Mouse (Mus musculus) midbrain, embryonic 13.5 days (tissue): ENCODE measurements around the gene Ppa1. TPM values are rescaled to one million over a fixed set of nuclear protein-coding genes. Genes with fewer than 3 reads are reported as not detected.

Source experiments
- ATAC-seq: fragments of 200-750 bp; cut with Nextera tagmentation; 2 replicates; pipeline ENCODE4 v1.8.0; 2017; ENCODE audit warnings: mild to moderate bottlenecking, moderate TSS enrichment, moderate library complexity
- H3K27ac ChIP-seq: fragments of 300-500 bp; sonication (generic); 2 replicates; pipeline ENCODE4 v1.5.1; 2015; ENCODE audit warnings: inconsistent platforms, mild to moderate bottlenecking, moderate library complexity
- H3K27me3 ChIP-seq: fragments of 300-500 bp; sonication (generic); 2 replicates; pipeline ENCODE4 v1.6.1; 2015; ENCODE audit warnings: mild to moderate bottlenecking, inconsistent platforms
- H3K36me3 ChIP-seq: fragments of 300-500 bp; sonication (generic); 2 replicates; pipeline ENCODE4 v1.6.1; 2015; ENCODE audit warnings: mild to moderate bottlenecking, inconsistent platforms
- H3K4me1 ChIP-seq: fragments of 300-500 bp; sonication (generic); replicated peaks from 2 replicates; pipeline ENCODE4 v1.6.1; 2015; ENCODE audit warnings: inconsistent platforms
- H3K4me2 ChIP-seq: fragments of 300-500 bp; sonication (generic); replicated peaks from 2 replicates; pipeline ENCODE4 v1.6.1; 2015; ENCODE audit warnings: moderate library complexity, mild to moderate bottlenecking, inconsistent platforms
- H3K4me3 ChIP-seq: fragments of 300-500 bp; sonication (generic); replicated peaks from 2 replicates; pipeline ENCODE4 v1.5.1; 2015; ENCODE audit warnings: mild to moderate bottlenecking, inconsistent platforms
- H3K9ac ChIP-seq: fragments of 300-500 bp; sonication (generic); replicated peaks from 2 replicates; pipeline ENCODE4 v1.6.1; 2015; ENCODE audit warnings: mild to moderate bottlenecking, inconsistent platforms
- H3K9me3 ChIP-seq: fragments of 300-500 bp; sonication (generic); 2 replicates; pipeline ENCODE4 v1.6.1; 2016; ENCODE audit warnings: mild to moderate bottlenecking, inconsistent platforms
- WGBS: fragments of 180-500 bp; shearing (Covaris S2); methylation state at CpG from one replicate; pipeline ENCODE4 v1.1.7; 2015; 5-methylcytosine and 5-hydroxymethylcytosine counted together
- polyA plus RNA-seq: library from polyadenylated mRNA; unstranded; fragments of >200 nt; fragmentation: Nextera tagmentation; extraction: Ambion mirVana; gene quantifications from 2 replicates; pipeline ENCODE4 v1.2.1, GENCODE M21; 2015

Ppa1 gene
- polyA plus RNA-seq, 1 experiment from 2014 or later = 230 TPM

DNA sequence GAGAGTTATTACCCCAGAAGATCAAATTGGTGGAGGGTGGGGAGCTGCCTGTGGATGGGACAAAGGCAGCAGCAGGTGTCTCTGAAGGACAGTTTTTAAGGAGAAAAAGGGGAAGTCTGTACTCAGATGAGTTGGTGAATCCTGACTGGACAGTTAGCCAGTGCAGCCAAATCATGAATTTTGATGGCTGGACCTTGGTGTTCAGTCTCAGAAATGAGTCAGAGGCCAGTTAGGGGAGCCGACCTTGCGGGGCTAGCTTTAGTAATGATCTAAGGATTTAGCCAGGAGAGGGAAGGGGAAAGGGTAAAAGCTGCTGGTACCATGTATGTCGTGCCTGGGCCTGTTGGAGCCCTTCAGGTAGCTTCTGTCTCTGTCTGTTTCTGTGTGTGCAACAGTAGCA, 65.2 kb downstream of the Ppa1 start:
- no peak overlapping the region for H3K9ac ChIP-seq
- no peak overlapping the region for H3K4me3 ChIP-seq
- ATAC-seq = no peak
- WGBS = 75% methylated on average over 3 of the region's 3 CpGs
- H3K4me2 ChIP-seq = no peak overlapping the region
- no peaks in the 10 kb centered on the region for H3K9me3 ChIP-seq
- H3K27me3 ChIP-seq = peaks cover 24% of the 10 kb centered on the region; the same call in 1 of the 2 replicates
- H3K36me3 ChIP-seq = no peaks in the 10 kb centered on the region
- no peak overlapping the region for H3K27ac ChIP-seq
- H3K4me1 ChIP-seq = peaks cover 10% of the 10 kb centered on the region

DNA sequence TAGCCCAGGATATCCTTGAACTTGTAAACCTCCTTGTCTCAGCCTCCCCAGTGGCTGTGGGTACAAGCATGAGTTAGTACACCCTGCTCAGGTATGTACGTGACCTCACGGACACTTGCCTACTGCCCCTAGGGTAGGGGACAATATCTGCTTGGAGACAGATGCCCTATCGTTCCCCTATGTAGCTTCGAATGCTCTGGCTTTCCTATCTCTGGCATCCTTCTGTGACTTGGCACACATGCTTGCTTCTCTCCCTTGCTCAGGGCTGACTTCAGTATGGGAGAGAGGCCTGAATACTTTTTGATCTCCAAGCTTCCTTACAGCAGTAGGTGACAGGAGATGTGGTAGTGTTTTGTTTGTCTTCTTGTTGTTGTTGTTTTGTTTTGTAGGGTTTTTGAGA, 65.8 kb downstream of the Ppa1 start:
- Histone ChIP-seq H3K4me2 (no peak overlapping the region), H3K9me3 (no peaks in the 10 kb centered on the region), H3K27ac (no peak overlapping the region), H3K9ac (no peak overlapping the region), H3K27me3 (peaks cover 24% of the 10 kb centered on the region; the same call in 1 of the 2 replicates), H3K36me3 (no peaks in the 10 kb centered on the region), H3K4me1 (peaks cover 10% of the 10 kb centered on the region), H3K4me3 (no peak overlapping the region)
- ATAC-seq = no peak
- WGBS = 98% methylated on average over 4 of the region's 4 CpGs

DNA sequence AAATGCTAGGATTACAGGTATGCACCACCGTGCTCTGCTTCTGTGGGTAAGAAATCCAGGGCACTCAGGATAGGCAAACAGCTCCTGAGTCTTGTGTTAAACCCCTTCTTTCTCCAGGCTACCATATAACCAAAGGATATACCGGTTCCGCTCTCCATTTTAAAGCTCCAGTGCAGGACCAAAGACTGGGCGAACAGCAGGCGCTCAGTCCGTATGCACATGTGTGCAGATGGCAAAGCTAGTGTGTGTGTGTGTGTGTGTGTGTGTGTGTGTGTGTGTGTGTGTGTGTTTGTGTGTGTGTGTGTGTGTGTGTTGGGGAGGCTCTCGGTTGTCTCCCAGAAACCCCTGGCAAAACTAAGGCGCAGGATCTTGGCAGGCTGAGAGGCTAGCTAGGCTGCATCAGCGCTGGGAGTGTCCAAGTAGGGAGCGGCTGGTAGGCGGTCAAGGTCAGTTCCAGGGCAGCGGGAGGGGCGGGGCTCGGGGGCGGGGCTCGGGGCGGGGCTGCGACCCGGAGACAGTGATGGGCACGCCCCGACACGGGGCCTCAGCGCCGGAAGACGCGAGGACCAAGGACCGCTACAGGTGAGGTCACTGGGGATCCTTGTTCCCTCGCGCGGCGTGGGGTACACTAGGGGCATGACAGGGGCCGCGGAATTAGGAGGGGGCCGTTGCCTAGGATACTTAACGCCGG, 66.6 kb downstream of the Ppa1 start, which contains the start of gene Aifm2:
TSS of gene Aifm2 (plus strand) at position 493 of the 691 bp plus-strand sequence.
- peak within 1 kb of the TSS; percentile 62 for H3K9ac ChIP-seq
- H3K4me1 ChIP-seq = peaks cover 10% of the 10 kb centered on the region
- peak within 1 kb of the TSS; percentile 52 for H3K4me3 ChIP-seq
- peak within 1 kb of the TSS; percentile 87 for H3K4me2 ChIP-seq
- no peak within 1 kb of the TSS for H3K27ac ChIP-seq
- no peaks in the 10 kb centered on the region for H3K9me3 ChIP-seq
- 14% methylated on average over 32 of the region's 36 CpGs for WGBS
- peak; percentile 88 for ATAC-seq
- H3K27me3 ChIP-seq = peaks cover 24% of the 10 kb centered on the region; the same call in 1 of the 2 replicates
- H3K36me3 ChIP-seq = no peaks in the 10 kb centered on the region

DNA sequence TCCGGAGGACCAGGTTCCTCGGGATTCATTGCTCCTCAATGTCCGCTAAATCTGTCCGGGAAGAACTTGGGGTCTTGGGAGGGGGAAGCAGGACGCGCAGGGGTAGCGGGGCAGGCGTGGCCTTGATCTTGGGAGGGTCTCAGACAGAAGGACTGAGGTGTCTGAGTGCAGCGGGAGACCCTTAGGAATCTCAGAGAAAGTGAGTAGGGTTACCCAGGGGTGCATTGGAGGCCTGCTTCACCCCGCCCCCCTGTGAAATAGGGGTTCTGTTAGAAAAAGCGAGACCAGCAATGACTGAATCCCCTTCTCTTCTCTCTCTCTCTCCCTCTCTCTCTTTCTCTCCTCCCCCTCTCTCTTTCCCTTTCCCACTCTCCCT, 67.1 kb downstream of the Ppa1 start:
- 4% methylated on average over 11 of the region's 11 CpGs for WGBS
- H3K9ac ChIP-seq = peak overlapping the region; percentile 62
- H3K36me3 ChIP-seq = no peaks in the 10 kb centered on the region
- peak overlapping the region; percentile 87 for H3K4me2 ChIP-seq
- H3K4me3 ChIP-seq = peak overlapping the region; percentile 52
- H3K27me3 ChIP-seq = peaks cover 24% of the 10 kb centered on the region; the same call in 1 of the 2 replicates
- peaks cover 10% of the 10 kb centered on the region for H3K4me1 ChIP-seq
- H3K9me3 ChIP-seq = no peaks in the 10 kb centered on the region
- no peak overlapping the region for H3K27ac ChIP-seq
- ATAC-seq = peak; percentile 68

DNA sequence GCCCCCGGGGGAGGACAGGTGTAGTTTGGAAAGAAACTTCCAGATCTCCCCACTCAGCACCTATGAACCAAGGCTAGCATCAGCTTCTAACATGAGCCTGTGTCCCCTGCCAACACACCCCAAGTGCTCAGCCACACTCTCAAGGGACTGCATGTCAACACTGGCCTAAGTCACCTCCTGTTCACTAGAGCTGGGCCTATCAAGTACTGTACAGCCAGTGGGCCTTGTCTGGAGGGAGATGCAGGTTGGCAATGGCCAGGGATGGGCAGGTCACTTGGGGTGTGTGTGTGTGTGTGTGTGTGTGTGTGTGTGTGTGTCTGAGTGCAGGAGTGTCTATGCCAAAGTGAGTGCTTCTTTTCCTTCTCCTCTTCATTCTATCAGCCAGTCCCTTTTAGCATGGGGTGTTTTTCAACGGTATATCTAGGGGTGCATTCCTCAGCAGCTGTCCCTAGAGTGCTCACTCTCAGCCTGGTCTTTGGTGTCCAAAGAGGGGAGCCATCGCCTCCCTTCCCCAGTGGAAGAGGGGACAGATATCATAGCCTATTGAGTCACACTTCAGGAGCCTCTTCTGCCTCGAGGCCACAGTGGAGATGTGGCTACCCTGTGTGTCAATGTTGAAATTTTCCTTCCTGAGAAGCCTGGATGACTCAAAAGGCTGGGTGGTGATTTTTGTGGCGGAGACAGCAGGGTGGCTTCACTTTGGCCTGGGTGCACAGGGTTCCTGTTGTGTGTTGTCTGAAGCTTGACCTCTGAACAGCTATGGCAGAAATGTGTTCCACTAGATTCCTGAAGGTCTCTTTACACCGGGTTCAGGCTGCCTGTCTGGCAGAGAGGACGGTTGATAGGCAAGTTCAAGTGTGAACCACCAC, 67.9 kb downstream of the Ppa1 start:
- H3K36me3 ChIP-seq = no peaks in the 10 kb centered on the region
- H3K27ac ChIP-seq = no peak overlapping the region
- H3K27me3 ChIP-seq = peaks cover 24% of the 10 kb centered on the region; the same call in 1 of the 2 replicates
- H3K9ac ChIP-seq = no peak overlapping the region
- H3K4me1 ChIP-seq = peaks cover 10% of the 10 kb centered on the region
- no peak overlapping the region for H3K4me3 ChIP-seq
- H3K9me3 ChIP-seq = no peaks in the 10 kb centered on the region
- peak; percentile 47; the same call in 1 of the 2 replicates for ATAC-seq
- peak overlapping the region; percentile 87; the same call in 1 of the 2 replicates for H3K4me2 ChIP-seq
- WGBS = 77% methylated on average over 7 of the region's 7 CpGs

DNA sequence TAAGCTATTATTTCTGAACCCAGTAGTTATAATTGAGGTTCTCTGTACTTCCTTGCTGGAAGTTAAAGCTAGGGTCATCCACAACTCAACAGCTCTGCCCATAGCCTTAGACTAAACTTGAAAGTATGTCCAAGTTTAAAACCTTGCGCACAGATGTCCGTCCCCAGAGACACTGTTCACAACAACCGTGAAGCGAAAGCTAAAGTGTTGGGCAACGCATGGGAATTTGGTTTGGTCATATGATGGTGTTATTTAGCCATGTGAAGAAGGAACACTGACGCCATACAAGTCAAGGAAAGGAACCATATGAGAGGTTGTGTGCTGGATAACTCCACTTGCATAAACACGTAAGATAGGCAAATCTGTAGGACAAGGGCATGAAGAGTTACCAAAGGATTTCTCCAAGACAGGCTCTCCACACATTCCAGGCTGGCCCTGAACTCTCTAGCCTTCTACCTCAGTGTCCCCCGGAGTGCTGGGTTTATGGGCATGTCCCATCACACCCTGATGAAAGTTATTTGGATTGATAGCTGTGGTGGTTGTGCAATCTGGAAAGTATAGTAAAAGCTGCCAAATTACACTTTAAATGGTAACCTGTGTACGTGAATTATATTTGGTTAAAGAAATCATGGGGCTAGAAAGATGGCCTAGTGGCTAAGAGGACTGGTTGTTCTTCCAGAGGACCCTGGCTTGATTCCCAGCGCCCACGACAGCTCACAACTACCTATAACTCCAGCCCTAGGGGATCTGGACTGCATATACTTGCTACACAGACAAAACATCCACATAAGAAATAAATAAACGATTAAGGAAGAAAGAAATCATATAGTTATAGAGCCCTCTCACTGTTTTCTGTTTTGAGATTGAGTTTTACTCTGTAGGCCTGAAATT, 69.3 kb downstream of the Ppa1 start:
- ATAC-seq = no peak
- Histone ChIP-seq H3K4me3 (no peak overlapping the region), H3K9ac (no peak overlapping the region), H3K4me1 (peaks cover 10% of the 10 kb centered on the region), H3K36me3 (no peaks in the 10 kb centered on the region), H3K27me3 (peaks cover 22% of the 10 kb centered on the region; the same call in 1 of the 2 replicates), H3K27ac (no peak overlapping the region), H3K4me2 (no peak overlapping the region), H3K9me3 (no peaks in the 10 kb centered on the region)
- WGBS = 92% methylated on average over 12 of the region's 12 CpGs

DNA sequence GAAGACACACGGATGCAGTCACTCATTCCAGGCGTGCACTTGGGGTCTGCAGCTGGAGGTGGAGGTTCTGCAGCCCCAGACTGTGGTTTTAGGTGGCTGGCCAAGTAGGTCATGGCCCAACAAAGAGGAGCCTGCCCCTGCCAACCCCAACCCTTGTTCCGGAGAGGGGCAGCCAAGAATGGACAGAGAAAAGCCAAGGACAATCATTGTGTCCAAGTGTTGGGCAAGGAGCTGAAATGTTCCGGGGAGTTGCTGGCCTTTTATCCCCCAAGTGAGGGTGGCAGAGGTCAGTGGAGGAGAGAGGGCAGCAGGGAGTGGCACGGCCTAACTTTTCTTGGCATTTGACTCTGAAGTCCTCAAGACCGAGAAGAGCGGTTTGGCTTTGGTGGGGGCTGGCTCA, 72.0 kb downstream of the Ppa1 start:
- H3K27ac ChIP-seq = no peak overlapping the region
- WGBS = 88% methylated on average over 7 of the region's 7 CpGs
- H3K4me2 ChIP-seq = no peak overlapping the region

DNA sequence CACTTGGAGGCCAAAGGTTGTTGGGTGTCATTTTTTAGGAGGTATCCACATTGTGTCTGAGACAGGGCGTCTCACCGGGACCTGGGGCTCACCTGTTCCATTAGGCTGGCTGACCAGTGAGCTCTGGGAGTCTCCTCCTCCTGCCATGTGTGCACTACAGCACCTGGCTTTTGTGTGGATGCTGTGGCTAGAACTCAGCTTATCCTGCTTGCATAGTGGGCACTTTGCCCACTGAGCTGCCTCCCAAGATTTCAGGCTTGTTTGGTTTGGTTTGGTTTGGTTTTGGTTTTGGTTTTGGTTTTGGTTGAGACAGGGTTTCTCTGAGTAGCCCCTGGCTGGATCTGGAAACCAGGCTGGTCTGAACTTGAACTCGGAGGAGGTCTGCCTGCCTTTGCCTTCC, 73.9 kb downstream of the Ppa1 start:
- H3K4me3 ChIP-seq = no peak overlapping the region
- no peaks in the 10 kb centered on the region for H3K9me3 ChIP-seq
- H3K27me3 ChIP-seq = no peaks in the 10 kb centered on the region
- WGBS = 84% methylated on average over 3 of the region's 3 CpGs
- H3K4me2 ChIP-seq = no peak overlapping the region
- no peak overlapping the region for H3K9ac ChIP-seq
- no peaks in the 10 kb centered on the region for H3K36me3 ChIP-seq
- H3K4me1 ChIP-seq = no peaks in the 10 kb centered on the region
- no peak for ATAC-seq
- H3K27ac ChIP-seq = no peak overlapping the region

More for the DNA sequence above, 72.0 kb downstream of the Ppa1 start:
- ATAC-seq = no peak
- H3K4me1 ChIP-seq = peaks cover 7% of the 10 kb centered on the region
- no peaks in the 10 kb centered on the region for H3K36me3 ChIP-seq
- H3K4me3 ChIP-seq = no peak overlapping the region
- no peaks in the 10 kb centered on the region for H3K9me3 ChIP-seq
- no peak overlapping the region for H3K9ac ChIP-seq
- H3K27me3 ChIP-seq = peaks cover 12% of the 10 kb centered on the region; the same call in 1 of the 2 replicates

DNA sequence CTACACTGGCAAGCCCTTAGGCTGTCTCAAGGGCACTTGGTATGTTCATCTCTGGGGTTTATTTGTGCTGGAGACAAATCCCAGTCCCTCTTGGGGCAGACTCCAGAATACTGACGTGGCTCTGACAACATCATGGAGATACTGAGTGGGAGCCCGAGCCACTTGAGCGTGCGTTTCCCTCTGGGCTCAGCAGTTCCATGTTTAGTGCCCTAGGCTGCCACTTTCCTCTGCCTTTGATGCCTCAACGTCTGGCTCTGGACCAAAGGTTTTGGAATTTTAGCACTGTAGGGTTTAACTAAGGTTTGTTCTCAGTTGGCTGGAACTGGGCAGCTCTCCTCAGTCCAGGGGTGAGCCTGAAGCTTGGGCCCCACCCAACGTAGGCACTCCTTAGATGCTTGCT, 74.9 kb downstream of the Ppa1 start:
- Histone ChIP-seq H3K27me3 (no peaks in the 10 kb centered on the region), H3K4me1 (no peaks in the 10 kb centered on the region), H3K9me3 (no peaks in the 10 kb centered on the region), H3K9ac (no peak overlapping the region), H3K4me2 (no peak overlapping the region), H3K36me3 (no peaks in the 10 kb centered on the region), H3K27ac (no peak overlapping the region), H3K4me3 (no peak overlapping the region)
- ATAC-seq = no peak
- WGBS = 76% methylated on average over 6 of the region's 6 CpGs
